Comparison of ENCODE assay signal across 15 mouse cellular contexts in the genomic region with DNA sequence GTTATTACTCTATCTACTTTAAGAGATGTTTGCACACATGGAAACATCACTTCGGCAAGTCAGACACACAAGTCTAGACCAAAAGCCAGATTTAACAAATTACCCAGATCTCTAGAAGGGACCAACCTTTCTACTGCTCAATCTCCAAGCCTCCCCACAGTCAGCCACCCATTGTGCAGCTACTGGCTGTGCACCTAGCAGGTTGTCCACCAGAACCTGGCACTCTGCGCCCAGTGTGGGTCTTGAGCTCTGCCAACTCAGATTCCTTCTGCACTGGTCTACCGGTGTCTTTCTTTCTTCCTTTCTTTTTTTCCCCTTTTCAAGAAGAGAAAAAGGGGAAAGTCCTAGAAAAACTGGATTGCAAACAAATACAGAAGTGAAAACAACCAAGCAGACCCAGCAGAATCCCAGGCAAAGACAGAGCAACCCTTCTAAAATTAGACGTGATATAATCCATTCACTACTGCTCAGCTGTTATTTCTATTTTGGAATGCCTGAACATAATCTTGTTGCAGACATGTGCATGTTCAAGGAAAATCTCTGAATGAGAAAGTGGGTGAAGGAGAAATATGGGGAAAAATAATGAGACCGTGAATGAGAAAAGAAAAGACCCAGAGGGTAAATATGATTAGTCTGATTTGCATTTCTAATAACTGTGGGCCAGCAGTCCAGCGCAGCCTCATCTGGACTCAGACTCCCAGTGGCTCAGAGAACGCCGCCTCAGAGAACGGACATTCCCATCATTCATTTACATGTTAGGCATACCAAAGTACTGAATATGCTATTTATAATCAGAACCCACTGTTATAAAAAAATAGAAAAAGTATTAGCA. TPM values are rescaled to one million over a fixed set of nuclear protein-coding genes. Genes with fewer than 3 reads are reported as not detected.
DNase-seq lines count a peak whose midpoint lies in the region; ATAC-seq lines count a peak whose summit lies in the region.
"Had no signal": no experiment of that assay in that cellular context is flagged by ENCODE, and none has a peak within 500 bp of the region (broad histone marks: within the 10 kb centered on the region; RNA-seq: fewer than 3 reads in every experiment).

No protein-coding gene starts in this region.

- no peak overlapping the region for H3K9ac ChIP-seq in hindbrain, embryonic 11.5 days (ENCODE audit: low read depth, low read length)
- H3K9ac ChIP-seq in heart, embryonic 14.5 days (ENCODE audit: low read length), result peak overlapping the region; percentile 40
- H3K9ac ChIP-seq in hindbrain, embryonic 13.5 days, result no peak overlapping the region
- H3K9ac ChIP-seq: lung, embryonic 14.5 days had no signal

- no peaks in the 10 kb centered on the region for H3K36me3 ChIP-seq in hindbrain, embryonic 11.5 days (ENCODE audit: control insufficient read depth, insufficient read depth, low read length)
- H3K36me3 ChIP-seq in hindbrain, embryonic 10.5 days, result no peaks in the 10 kb centered on the region
- no peaks in the 10 kb centered on the region for H3K36me3 ChIP-seq in heart, embryonic 14.5 days (ENCODE audit: control insufficient read depth, insufficient read depth, low read length)
- no peaks in the 10 kb centered on the region for H3K36me3 ChIP-seq in hindbrain, embryonic 13.5 days

- H3K9me3 ChIP-seq in hindbrain, embryonic 11.5 days (ENCODE audit: control insufficient read depth, low read length), result no peaks in the 10 kb centered on the region
- H3K9me3 ChIP-seq in hindbrain, embryonic 10.5 days, result no peaks in the 10 kb centered on the region
- no peaks in the 10 kb centered on the region; the same call in 1 of the 2 replicates for H3K9me3 ChIP-seq in heart, embryonic 14.5 days (ENCODE audit: control insufficient read depth, low read length)
- H3K9me3 ChIP-seq in hindbrain, embryonic 13.5 days, result no peaks in the 10 kb centered on the region

- DNase-seq in hindbrain, embryonic 11.5 days (ENCODE audit: low spot score), result no peak
- no peak for DNase-seq in hindbrain, embryonic 10.5 days (ENCODE audit: low spot score)
- DNase-seq in skeletal muscle tissue, adult 2 months (ENCODE audit: low read depth, low spot score), result peak; percentile 18
- DNase-seq in left cerebral cortex, adult 18-20 months (ENCODE audit: low spot score in 2 of 2), result no peak
- DNase-seq: kidney, adult 2 months; liver; lung, embryonic 14.5 days; right cerebral cortex, postnatal 4 days; thymus, postnatal 14 days had no signal

- no peaks in the 10 kb centered on the region for H3K27me3 ChIP-seq in hindbrain, embryonic 11.5 days (ENCODE audit: control insufficient read depth, insufficient read depth, low read length)
- no peaks in the 10 kb centered on the region for H3K27me3 ChIP-seq in hindbrain, embryonic 10.5 days (ENCODE audit: insufficient read depth, poor library complexity, severe bottlenecking)
- no peaks in the 10 kb centered on the region for H3K27me3 ChIP-seq in heart, embryonic 14.5 days (ENCODE audit: control insufficient read depth, insufficient read depth, low read length)
- H3K27me3 ChIP-seq in hindbrain, embryonic 13.5 days, result no peaks in the 10 kb centered on the region
- H3K27me3 ChIP-seq: CH12.LX, Patski had no signal

- 78% methylated on average over 9 of the region's 9 CpGs for WGBS in hindbrain, embryonic 11.5 days
- WGBS in hindbrain, embryonic 10.5 days, result 82% methylated on average over 9 of the region's 9 CpGs
- 44% methylated on average over 9 of the region's 9 CpGs for WGBS in heart, embryonic 14.5 days
- 55% methylated on average over 9 of the region's 9 CpGs for WGBS in hindbrain, embryonic 13.5 days

- H3K4me2 ChIP-seq in hindbrain, embryonic 11.5 days (replicated peaks; ENCODE audit: low read depth, low read length), result no peak overlapping the region
- peak overlapping the region; percentile 54 for H3K4me2 ChIP-seq in heart, embryonic 14.5 days (ENCODE audit: low read length)
- H3K4me2 ChIP-seq in hindbrain, embryonic 13.5 days, result peak overlapping the region; percentile 7; the same call in 1 of the 2 replicates
- H3K4me2 ChIP-seq: lung, embryonic 14.5 days had no signal

- no peak overlapping the region for H3K27ac ChIP-seq in hindbrain, embryonic 11.5 days (ENCODE audit: low read depth, low read length)
- H3K27ac ChIP-seq in hindbrain, embryonic 10.5 days, result no peak overlapping the region
- peak overlapping the region; percentile 84 to 93 for H3K27ac ChIP-seq in heart, embryonic 14.5 days (replicated peaks in 1 of 2; ENCODE audit: control insufficient read depth in 1 of 2, insufficient read depth in 1 of 2, low read depth in 2 of 2, low read length in 2 of 2)
- H3K27ac ChIP-seq in hindbrain, embryonic 13.5 days, result 0 out of 2 replicates have a peak overlapping the region, but pooled peaks have one; percentile 5

- no peak overlapping the region for H3K4me3 ChIP-seq in hindbrain, embryonic 11.5 days (ENCODE audit: low read depth, low read length)
- H3K4me3 ChIP-seq in hindbrain, embryonic 10.5 days, result no peak overlapping the region
- H3K4me3 ChIP-seq in heart, embryonic 14.5 days (ENCODE audit: control insufficient read depth in 1 of 2, insufficient read depth in 1 of 2, low read depth in 1 of 2, low read length in 2 of 2), result no peak overlapping the region; a peak in 1 of 4 replicates
- no peak overlapping the region for H3K4me3 ChIP-seq in hindbrain, embryonic 13.5 days
- H3K4me3 ChIP-seq: erythroblast, embryonic 14.5 days had no signal

- no peaks in the 10 kb centered on the region for H3K4me1 ChIP-seq in hindbrain, embryonic 11.5 days (replicated peaks; ENCODE audit: control insufficient read depth, insufficient read depth, low read length)
- no peaks in the 10 kb centered on the region for H3K4me1 ChIP-seq in hindbrain, embryonic 10.5 days (replicated peaks)
- peaks cover 4 to 14% of the 10 kb centered on the region in 2 experiments for H3K4me1 ChIP-seq in heart, embryonic 14.5 days (ENCODE audit: control insufficient read depth in 2 of 2, insufficient read depth in 2 of 2, low read length in 2 of 2)
- peaks cover 24% of the 10 kb centered on the region for H3K4me1 ChIP-seq in hindbrain, embryonic 13.5 days (replicated peaks)

- ATAC-seq in hindbrain, embryonic 11.5 days (ENCODE audit: low FRiP score), result peak; percentile 61; the same call in 1 of the 2 replicates
- ATAC-seq in heart, embryonic 14.5 days (ENCODE audit: insufficient number of reproducible peaks, insufficient read depth, low FRiP score, low read depth), result peak; percentile 64
- no peak for ATAC-seq in hindbrain, embryonic 13.5 days (ENCODE audit: low FRiP score)
- no peak for ATAC-seq in erythroblast, adult 5-6 weeks (replicated peaks; ENCODE audit: low FRiP score, poor library complexity, severe bottlenecking)
- ATAC-seq: Patski had no signal

RNA-seq across cellular contexts. Expression of a gene that starts 27.0 kb away (rescaled TPM):
- 1.7 and 1.9 TPM in 2 replicates for polyA plus RNA-seq in hindbrain, embryonic 11.5 days (2014; fragmentation: Nextera tagmentation; extraction: Ambion mirVana)
- polyA plus RNA-seq in hindbrain, embryonic 10.5 days (2016; fragmentation: Nextera tagmentation; extraction: Ambion mirVana), result 1.1 and 1.9 TPM in 2 replicates
- 0.28 and 0.58 TPM in 2 replicates for polyA plus RNA-seq in heart, embryonic 14.5 days (2014; fragmentation: Nextera tagmentation; extraction: Ambion mirVana)
- polyA plus RNA-seq in hindbrain, embryonic 13.5 days (2015; fragmentation: Nextera tagmentation; extraction: Ambion mirVana), result 5.9 and 6.2 TPM in 2 replicates
- total RNA-seq in erythroblast, adult 5-6 weeks (2015; ENCODE audit: low replicate concordance), result not detected in 2 replicates
- not detected in 2 replicates for total RNA-seq in erythroblast, adult 5-6 weeks (2017; ENCODE audit: low replicate concordance)
- 10 to 100 TPM in 1 of 2 experiments, 1 to 10 TPM in 1; 9.5 to 10.5 TPM for total RNA-seq in left cerebral cortex, adult 18-20 months (2021)
- total RNA-seq: CH12.LX had no signal
- polyA plus RNA-seq: erythroblast, embryonic 14.5 days; kidney, adult 2 months; Patski had no signal

Comparison
In these comparisons a context has a peak if more than half of its experiments do, and no peak if none do; other contexts are left out.
1. ATAC-seq: peak in hindbrain, embryonic 11.5 days (single experiment) and heart, embryonic 14.5 days (single experiment); none in hindbrain, embryonic 13.5 days (single experiment) and erythroblast, adult 5-6 weeks (single experiment).
2. H3K27ac ChIP-seq: peak in heart, embryonic 14.5 days (2 of 2) and hindbrain, embryonic 13.5 days (single experiment); none in hindbrain, embryonic 11.5 days (single experiment) and hindbrain, embryonic 10.5 days (single experiment).